Mouse (Mus musculus): ENCODE measurements at regions not wholly inside any gene's neighbourhood (a gene's known extent, or its start where the extent isn't known, plus 50 kb on each side); places are given as distances from the start of the nearest gene placed in this dataset.

DNA sequence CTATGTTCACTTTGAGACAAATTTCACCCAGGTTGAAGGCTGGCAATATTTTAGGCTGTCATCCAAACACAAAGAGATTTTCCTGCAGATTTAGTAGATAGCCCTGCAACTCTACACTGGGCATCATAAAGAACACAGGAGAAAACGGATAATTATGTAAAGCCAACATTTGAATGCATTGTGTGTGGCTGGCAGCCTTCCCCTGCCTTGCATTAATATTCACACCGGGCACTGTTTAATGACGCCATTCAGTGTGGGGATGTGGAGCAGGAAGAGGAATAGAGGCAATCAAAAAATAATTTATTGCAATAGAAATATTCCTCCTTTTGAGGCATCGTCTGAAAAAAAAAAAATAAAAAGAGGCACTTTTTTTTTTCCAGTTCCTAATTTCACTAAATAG lies 105.7 kb downstream of the Samd5 start:
- no peak overlapping the region for H3ac ChIP-seq (ENCODE audit: control insufficient read depth, insufficient read length)
- no peaks in the 10 kb centered on the region for H3K79me2 ChIP-seq (ENCODE audit: control insufficient read depth, insufficient read depth)
- TF ChIP-seq TCF3 (IDR thresholded peaks at IDR 0.05; ENCODE audit: insufficient read length, low read depth) (no peak), MYOG (IDR thresholded peaks at IDR 0.05; ENCODE audit: control insufficient read depth in 1 of 3, insufficient read depth in 1 of 3, insufficient read length in 2 of 3, low read depth in 2 of 3) (no peak), POLR2A (IDR thresholded peaks at IDR 0.05; ENCODE audit: insufficient read length, low read depth) (no peak), REST (IDR thresholded peaks at IDR 0.05; ENCODE audit: insufficient read depth, insufficient read length) (no peak), CEBPB (IDR thresholded peaks at IDR 0.05; ENCODE audit: insufficient read depth, poor library complexity, severe bottlenecking) (no peak), E2F4 (IDR thresholded peaks at IDR 0.05; ENCODE audit: insufficient read depth) (no peak), MYOD1 (IDR thresholded peaks at IDR 0.05; ENCODE audit: control insufficient read depth in 1 of 3, insufficient read length in 2 of 3, low read depth in 2 of 3) (no peak), POLR2AphosphoS2 (IDR thresholded peaks at IDR 0.05; ENCODE audit: insufficient read length, low read depth) (no peak), USF1 (IDR thresholded peaks at IDR 0.05; ENCODE audit: low read depth) (no peak), MAX (IDR thresholded peaks at IDR 0.05; ENCODE audit: low read depth) (no peak), TCF12 (IDR thresholded peaks at IDR 0.05; ENCODE audit: insufficient read depth, poor library complexity, severe bottlenecking) (no peak)
- no peaks in the 10 kb centered on the region for H3K27me3 ChIP-seq (ENCODE audit: control insufficient read depth, insufficient read depth, insufficient read length)
- no peak overlapping the region for H3K4me2 ChIP-seq (ENCODE audit: low read depth)
- H3K36me3 ChIP-seq (ENCODE audit: control insufficient read depth, insufficient read depth), result no peaks in the 10 kb centered on the region
- H3K4me3 ChIP-seq, result no peak overlapping the region

DNA sequence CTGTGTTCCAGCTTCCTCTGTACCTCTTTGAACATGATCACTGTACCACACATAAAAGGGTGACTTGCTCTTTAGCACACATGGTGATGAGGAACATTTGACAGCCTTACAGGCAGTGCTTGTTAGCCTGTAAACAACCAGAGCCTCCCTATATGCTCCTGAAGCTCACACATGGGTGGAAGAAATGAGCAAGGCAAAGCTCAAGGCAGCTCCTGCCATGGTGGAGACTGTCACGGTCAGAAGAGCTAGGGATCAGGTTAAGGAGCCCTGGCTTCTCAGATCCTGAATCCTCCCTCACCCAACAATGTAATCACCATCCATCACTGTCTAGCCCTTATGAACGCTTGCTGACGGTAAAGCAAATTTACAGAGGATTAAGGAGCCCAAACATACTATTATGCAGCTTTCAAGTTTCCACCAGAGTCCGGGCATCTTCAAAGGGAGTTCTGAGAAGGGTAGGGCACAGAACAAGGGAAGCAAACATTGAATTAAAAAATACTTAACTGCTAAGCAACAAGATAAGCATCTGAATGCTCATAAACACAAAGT lies 117.4 kb downstream of the Samd5 start:
- H3ac ChIP-seq (ENCODE audit: control insufficient read depth, insufficient read length), result no peak overlapping the region
- no peak overlapping the region for H3K4me2 ChIP-seq (ENCODE audit: low read depth)
- no peaks in the 10 kb centered on the region for H3K79me2 ChIP-seq (ENCODE audit: control insufficient read depth, insufficient read depth)
- H3K36me3 ChIP-seq (ENCODE audit: control insufficient read depth, insufficient read depth), result no peaks in the 10 kb centered on the region
- no peaks in the 10 kb centered on the region for H3K27me3 ChIP-seq (ENCODE audit: control insufficient read depth, insufficient read depth, insufficient read length)
- no peak overlapping the region for H3K4me3 ChIP-seq
- no peak for TF ChIP-seq USF1 (IDR thresholded peaks at IDR 0.05; ENCODE audit: low read depth)
- no peak for TF ChIP-seq SRF (IDR thresholded peaks at IDR 0.05; ENCODE audit: control insufficient read depth, insufficient read length, low read depth)
- TF ChIP-seq CEBPB (IDR thresholded peaks at IDR 0.05; ENCODE audit: insufficient read depth, poor library complexity, severe bottlenecking), result no peak
- TF ChIP-seq MYOD1 (IDR thresholded peaks at IDR 0.05; ENCODE audit: control insufficient read depth in 1 of 3, insufficient read length in 2 of 3, low read depth in 2 of 3), result no peak

DNA sequence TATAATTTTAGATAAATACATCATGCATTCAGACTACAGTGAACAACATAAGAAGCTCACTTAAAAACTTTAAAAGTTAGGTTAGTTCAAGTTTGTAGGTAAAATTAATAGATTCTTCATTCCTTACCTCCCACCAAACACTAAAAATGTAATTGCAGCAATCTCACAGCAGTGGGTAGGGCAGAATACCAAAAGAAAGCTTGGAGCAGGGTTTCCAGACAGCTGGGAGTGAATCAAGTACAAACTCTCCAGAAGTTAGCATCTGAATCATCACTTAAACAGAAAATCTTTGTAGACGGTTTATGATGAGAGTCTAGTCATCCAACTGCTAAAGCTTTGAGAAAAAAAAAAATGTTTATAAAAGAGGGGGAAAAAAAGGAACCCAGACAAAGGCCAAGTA lies 117.9 kb downstream of the Samd5 start:
- H3K4me3 ChIP-seq, result no peak overlapping the region
- H3K79me2 ChIP-seq (ENCODE audit: control insufficient read depth, insufficient read depth), result no peaks in the 10 kb centered on the region
- no peak overlapping the region for H3ac ChIP-seq (ENCODE audit: control insufficient read depth, insufficient read length)
- no peaks in the 10 kb centered on the region for H3K27me3 ChIP-seq (ENCODE audit: control insufficient read depth, insufficient read depth, insufficient read length)
- H3K4me2 ChIP-seq (ENCODE audit: low read depth), result no peak overlapping the region
- no peaks in the 10 kb centered on the region for H3K36me3 ChIP-seq (ENCODE audit: control insufficient read depth, insufficient read depth)
- no peak for TF ChIP-seq MYOG (IDR thresholded peaks at IDR 0.05; ENCODE audit: control insufficient read depth in 1 of 3, insufficient read depth in 1 of 3, insufficient read length in 2 of 3, low read depth in 2 of 3)
- no peak for TF ChIP-seq TCF3 (IDR thresholded peaks at IDR 0.05; ENCODE audit: insufficient read length, low read depth)
- no peak for TF ChIP-seq POLR2A (IDR thresholded peaks at IDR 0.05; ENCODE audit: insufficient read length, low read depth)
- no peak for TF ChIP-seq SRF (IDR thresholded peaks at IDR 0.05; ENCODE audit: control insufficient read depth, insufficient read length, low read depth)
- no peak for TF ChIP-seq E2F4 (IDR thresholded peaks at IDR 0.05; ENCODE audit: insufficient read depth)
- TF ChIP-seq CEBPB (IDR thresholded peaks at IDR 0.05; ENCODE audit: insufficient read depth, poor library complexity, severe bottlenecking), result no peak
- TF ChIP-seq REST (IDR thresholded peaks at IDR 0.05; ENCODE audit: insufficient read depth, insufficient read length), result no peak
- TF ChIP-seq USF1 (IDR thresholded peaks at IDR 0.05; ENCODE audit: low read depth), result no peak
- no peak for TF ChIP-seq POLR2AphosphoS2 (IDR thresholded peaks at IDR 0.05; ENCODE audit: insufficient read length, low read depth)
- TF ChIP-seq MYOD1 (IDR thresholded peaks at IDR 0.05; ENCODE audit: control insufficient read depth in 1 of 3, insufficient read length in 2 of 3, low read depth in 2 of 3), result no peak
- no peak for TF ChIP-seq MAX (IDR thresholded peaks at IDR 0.05; ENCODE audit: low read depth)
- TF ChIP-seq TCF12 (IDR thresholded peaks at IDR 0.05; ENCODE audit: insufficient read depth, poor library complexity, severe bottlenecking), result no peak

DNA sequence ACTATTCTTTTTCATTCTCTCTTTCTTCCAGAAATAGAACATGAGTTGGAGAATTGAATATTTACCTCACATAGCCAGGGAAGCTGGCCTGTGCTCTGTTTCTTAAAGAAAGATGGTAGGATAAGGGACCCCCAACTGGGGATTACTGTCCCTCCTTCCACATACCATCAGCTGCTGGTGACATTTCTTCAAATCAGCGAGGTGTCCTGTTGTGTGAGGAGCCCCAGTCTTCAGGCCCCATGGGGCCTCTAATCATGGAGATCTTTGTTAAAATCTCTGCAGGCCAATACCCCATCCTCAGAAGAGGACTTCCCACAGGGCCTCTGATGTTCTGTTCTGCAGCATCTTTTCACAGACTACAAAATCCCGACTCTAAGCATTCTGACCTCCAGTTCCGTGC lies 121.1 kb downstream of the Samd5 start:
- TF ChIP-seq REST (IDR thresholded peaks at IDR 0.05; ENCODE audit: insufficient read depth, insufficient read length) (no peak), POLR2AphosphoS2 (IDR thresholded peaks at IDR 0.05; ENCODE audit: insufficient read length, low read depth) (no peak), SRF (IDR thresholded peaks at IDR 0.05; ENCODE audit: control insufficient read depth, insufficient read length, low read depth) (no peak), MYOD1 (IDR thresholded peaks at IDR 0.05; ENCODE audit: control insufficient read depth in 1 of 3, insufficient read length in 2 of 3, low read depth in 2 of 3) (no peak), MAX (IDR thresholded peaks at IDR 0.05; ENCODE audit: low read depth) (no peak), TCF3 (IDR thresholded peaks at IDR 0.05; ENCODE audit: insufficient read length, low read depth) (no peak), MYOG (IDR thresholded peaks at IDR 0.05; ENCODE audit: control insufficient read depth in 1 of 3, insufficient read depth in 1 of 3, insufficient read length in 2 of 3, low read depth in 2 of 3) (no peak), E2F4 (IDR thresholded peaks at IDR 0.05; ENCODE audit: insufficient read depth) (no peak), POLR2A (IDR thresholded peaks at IDR 0.05; ENCODE audit: insufficient read length, low read depth) (no peak), USF1 (IDR thresholded peaks at IDR 0.05; ENCODE audit: low read depth) (no peak), CEBPB (IDR thresholded peaks at IDR 0.05; ENCODE audit: insufficient read depth, poor library complexity, severe bottlenecking) (no peak), TCF12 (IDR thresholded peaks at IDR 0.05; ENCODE audit: insufficient read depth, poor library complexity, severe bottlenecking) (no peak)
- Histone ChIP-seq H3K36me3 (ENCODE audit: control insufficient read depth, insufficient read depth) (no peaks in the 10 kb centered on the region), H3K27me3 (ENCODE audit: control insufficient read depth, insufficient read depth, insufficient read length) (no peaks in the 10 kb centered on the region), H3K4me2 (ENCODE audit: low read depth) (no peak overlapping the region), H3ac (ENCODE audit: control insufficient read depth, insufficient read length) (no peak overlapping the region), H3K79me2 (ENCODE audit: control insufficient read depth, insufficient read depth) (no peaks in the 10 kb centered on the region), H3K4me3 (no peak overlapping the region)
